ENCODE assay signal across 18 mouse cellular contexts in genomic region chr3:89965557-89965956, GRCm38 (mm10). TPM values are rescaled to one million over a fixed set of nuclear protein-coding genes. Genes with fewer than 3 reads are reported as not detected.
DNase-seq lines count a peak whose midpoint lies in the region; ATAC-seq lines count a peak whose summit lies in the region.
"Had no signal": no experiment of that assay in that cellular context is flagged by ENCODE, and none has a peak within 500 bp of the region (broad histone marks: within the 10 kb centered on the region; RNA-seq: fewer than 3 reads in every experiment).

No protein-coding gene starts in this region.

- H3K4me3 ChIP-seq in heart, embryonic 11.5 days (ENCODE audit: low read depth, low read length): no peak overlapping the region

- peaks cover 30% of the 10 kb centered on the region for H3K4me1 ChIP-seq in heart, embryonic 11.5 days (ENCODE audit: control insufficient read depth, insufficient read depth, low read length)

- H3K27me3 ChIP-seq in heart, embryonic 11.5 days (ENCODE audit: control insufficient read depth, insufficient read depth, low read length): no peaks in the 10 kb centered on the region
- H3K27me3 ChIP-seq: CH12.LX, Patski had no signal

- no peak for ATAC-seq in heart, embryonic 11.5 days (replicated peaks; ENCODE audit: insufficient number of reproducible peaks, low FRiP score, low TSS enrichment)
- ATAC-seq: activated CD4-positive, CD25-positive, alpha-beta regulatory T cell, adult 4 months; CD4-positive, CD25-positive, alpha-beta regulatory T cell, adult 4 months; Patski had no signal

- H3K27ac ChIP-seq in heart, embryonic 11.5 days (ENCODE audit: low read depth, low read length): no peak overlapping the region

- 91% methylated on average over 8 of the region's 8 CpGs for WGBS in heart, embryonic 11.5 days (ENCODE audit: insufficient replicate concordance)

- peak; percentile 87 for DNase-seq in heart, adult 11 months
- DNase-seq: adrenal gland, adult 2 months; adrenal gland, adult 8-10 months; adrenal gland, postnatal 10 days; adrenal gland, postnatal 14 days; adrenal gland, postnatal 25 days; adrenal gland, postnatal 36 days; B cell, adult 2 months; cerebellum, adult 11 months; cerebellum, adult 11-12 months; cerebellum, adult 18-20 months; cerebellum, adult 2 months had no signal

- H3K36me3 ChIP-seq in heart, embryonic 11.5 days (ENCODE audit: control insufficient read depth, insufficient read depth, low read length): no peaks in the 10 kb centered on the region
- H3K36me3 ChIP-seq: G1E had no signal

- no peak overlapping the region for H3K4me2 ChIP-seq in heart, embryonic 11.5 days

- H3K9me3 ChIP-seq in heart, embryonic 11.5 days (replicated peaks; ENCODE audit: control insufficient read depth, low read length): no peaks in the 10 kb centered on the region
- H3K9me3 ChIP-seq: G1E had no signal

- no peak overlapping the region for H3K9ac ChIP-seq in heart, embryonic 11.5 days (ENCODE audit: low read depth, low read length)

RNA-seq across cellular contexts. Expression of gene Atp8b2, which starts 2.2 kb away (rescaled TPM):
- 11.2 and 13.8 TPM in 2 replicates for polyA plus RNA-seq in heart, embryonic 11.5 days (2014; fragmentation: Nextera tagmentation; extraction: Ambion mirVana)

RNA-seq across cellular contexts. Expression of gene Hax1, which starts 33.0 kb away (rescaled TPM):
- polyA plus RNA-seq in heart, embryonic 11.5 days (2014; fragmentation: Nextera tagmentation; extraction: Ambion mirVana): 91.0 and 101 TPM in 2 replicates

RNA-seq across cellular contexts. Expression of gene Il6ra, which starts 52.6 kb away (rescaled TPM):
- polyA plus RNA-seq in heart, embryonic 11.5 days (2014; fragmentation: Nextera tagmentation; extraction: Ambion mirVana): 0.08 and 0.23 TPM in 2 replicates
- polyA plus RNA-seq: G1E had no signal
